Mouse (Mus musculus): ENCODE data around the gene Serpine3.
A peak's percentile ranks its signal among the peaks of the same experiment; 100 is the strongest.
"Not testable (repeated sequence)": the region's sequence is repeated elsewhere in the genome, so short reads cannot be mapped to it uniquely, and the experiment has no call there.

Gene Serpine3

GRCm38 (mm10) chr14:62663367-62663766 is at the start of gene Serpine3:
Gene Serpine3 (plus strand): TSS chr14:62663667.
- DNase-seq, result no peak

- peak; percentile 65 for DNase-seq
Measured at GRCm38 (mm10) chr14:62622393-62622792, 41.1 kb upstream of the Serpine3 start.

- peak; percentile 22 for DNase-seq
Measured at GRCm38 (mm10) chr14:62627951-62628350, 35.5 kb upstream of the Serpine3 start.

GRCm38 (mm10) chr14:62637436-62638344 is 25.8 kb upstream of the Serpine3 start:
- peak; percentile 25 for DNase-seq

- no peak for DNase-seq
Measured at GRCm38 (mm10) chr14:62638345-62638702, 25.1 kb upstream of the Serpine3 start.

- DNase-seq, result no peak
Measured at GRCm38 (mm10) chr14:62639111-62639510, 24.4 kb upstream of the Serpine3 start.

- DNase-seq, result no peak
Measured at GRCm38 (mm10) chr14:62639551-62639950, 23.9 kb upstream of the Serpine3 start.

GRCm38 (mm10) chr14:62640396-62640795 is 23.1 kb upstream of the Serpine3 start:
- DNase-seq, result no peak

GRCm38 (mm10) chr14:62642368-62642767 is 21.1 kb upstream of the Serpine3 start:
- not testable (repeated sequence) for DNase-seq

- DNase-seq, result no peak
Measured at GRCm38 (mm10) chr14:62648405-62648804, 15.1 kb upstream of the Serpine3 start.

GRCm38 (mm10) chr14:62650376-62650775 is 13.1 kb upstream of the Serpine3 start:
- no peak for DNase-seq

GRCm38 (mm10) chr14:62651771-62652170 is 11.7 kb upstream of the Serpine3 start:
- DNase-seq, result no peak

- DNase-seq, result no peak
Measured at GRCm38 (mm10) chr14:62655996-62656395, 7.5 kb upstream of the Serpine3 start.

- no peak for DNase-seq
Measured at GRCm38 (mm10) chr14:62657469-62657868, 6.0 kb upstream of the Serpine3 start.

GRCm38 (mm10) chr14:62662381-62662780 is 1.1 kb upstream of the Serpine3 start:
- no peak for DNase-seq

- DNase-seq, result no peak
Measured at GRCm38 (mm10) chr14:62664976-62665673, 1.7 kb downstream of the Serpine3 start.

- no peak for DNase-seq
Measured at GRCm38 (mm10) chr14:62673646-62674045, 10.2 kb downstream of the Serpine3 start.

GRCm38 (mm10) chr14:62718161-62718560 is 54.7 kb downstream of the Serpine3 start:
- peak; percentile 14 for DNase-seq

- no peak for DNase-seq
Measured at GRCm38 (mm10) chr14:62721625-62722024, 58.2 kb downstream of the Serpine3 start.

- DNase-seq, result no peak
Measured at GRCm38 (mm10) chr14:62724560-62724959, 61.1 kb downstream of the Serpine3 start.

GRCm38 (mm10) chr14:62731902-62732301 is 68.4 kb downstream of the Serpine3 start:
- no peak for DNase-seq

GRCm38 (mm10) chr14:62733666-62734065 is 70.2 kb downstream of the Serpine3 start:
- no peak for DNase-seq

GRCm38 (mm10) chr14:62735646-62736045 is 72.2 kb downstream of the Serpine3 start:
- DNase-seq, result no peak
